ENCODE assay signal across 33 mouse cellular contexts in the genomic region with DNA sequence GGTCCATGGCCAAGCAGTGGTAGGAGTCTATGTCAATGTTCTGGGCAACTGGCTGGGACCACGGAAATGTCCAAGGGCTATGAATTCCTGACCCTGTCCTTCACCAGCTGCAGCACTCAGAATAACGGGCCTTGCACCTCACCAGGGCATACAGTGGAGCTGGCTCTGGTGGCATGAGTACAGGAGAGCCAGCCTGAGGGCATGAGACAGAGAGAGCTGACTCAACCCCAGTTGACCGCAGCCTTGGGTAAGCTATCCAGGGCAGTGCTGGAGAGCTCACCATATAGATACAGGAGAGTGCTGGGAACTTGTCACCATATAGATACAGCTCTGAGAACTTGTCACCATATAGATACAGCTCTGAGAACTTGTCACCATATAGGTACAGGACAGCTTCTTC. TPM values are rescaled to one million over a fixed set of nuclear protein-coding genes. Genes with fewer than 3 reads are reported as not detected.
DNase-seq lines count a peak whose midpoint lies in the region; ATAC-seq lines count a peak whose summit lies in the region.
"Had no signal": no experiment of that assay in that cellular context is flagged by ENCODE, and none has a peak within 500 bp of the region (broad histone marks: within the 10 kb centered on the region; RNA-seq: fewer than 3 reads in every experiment).

No protein-coding gene starts in this region.

- no peaks in the 10 kb centered on the region for H3K9me3 ChIP-seq in hindbrain, embryonic 15.5 days
- no peaks in the 10 kb centered on the region for H3K9me3 ChIP-seq in hindbrain, embryonic 10.5 days
- H3K9me3 ChIP-seq: heart, embryonic 15.5 days; liver, embryonic 13.5 days; lung, embryonic 15.5 days; midbrain, embryonic 13.5 days had no signal

- 0 out of 2 replicates have a peak, but pooled peaks have one; percentile 26 for ATAC-seq in cerebellum, adult (ENCODE audit: insufficient number of reproducible peaks, low FRiP score, low TSS enrichment)
- peak; percentile 43; the same call in 1 of the 2 replicates for ATAC-seq in hindbrain, embryonic 15.5 days (ENCODE audit: low FRiP score, low read depth)
- ATAC-seq: forebrain, postnatal 0 days; midbrain, embryonic 13.5 days; Patski had no signal

- H3K4me1 ChIP-seq in hindbrain, embryonic 15.5 days (replicated peaks) = peaks cover 11% of the 10 kb centered on the region; the same call in 1 of the 2 replicates
- no peaks in the 10 kb centered on the region for H3K4me1 ChIP-seq in hindbrain, embryonic 10.5 days (replicated peaks)
- H3K4me1 ChIP-seq: lung, embryonic 15.5 days had no signal

- no peaks in the 10 kb centered on the region for H3K27me3 ChIP-seq in hindbrain, embryonic 15.5 days
- no peaks in the 10 kb centered on the region for H3K27me3 ChIP-seq in hindbrain, embryonic 10.5 days (ENCODE audit: insufficient read depth, poor library complexity, severe bottlenecking)
- H3K27me3 ChIP-seq: heart, embryonic 15.5 days; liver, embryonic 13.5 days; lung, embryonic 15.5 days; midbrain, embryonic 13.5 days; Patski had no signal

- 88% methylated on average over 3 of the region's 3 CpGs for WGBS in hindbrain, embryonic 15.5 days
- 87% methylated on average over 3 of the region's 3 CpGs for WGBS in hindbrain, embryonic 10.5 days

- H3K4me3 ChIP-seq in hindbrain, embryonic 15.5 days = no peak overlapping the region
- no peak overlapping the region for H3K4me3 ChIP-seq in hindbrain, embryonic 10.5 days
- H3K4me3 ChIP-seq: gastrocnemius, adult 2 months; heart, embryonic 15.5 days; liver, embryonic 13.5 days; lung, embryonic 15.5 days; midbrain, embryonic 13.5 days; myocyte had no signal

- no peaks in the 10 kb centered on the region for H3K36me3 ChIP-seq in hindbrain, embryonic 15.5 days
- peaks cover 21% of the 10 kb centered on the region for H3K36me3 ChIP-seq in hindbrain, embryonic 10.5 days
- H3K36me3 ChIP-seq: heart, embryonic 15.5 days; midbrain, embryonic 13.5 days had no signal

- DNase-seq in cerebellum, postnatal 36 days = no peak
- no peak for DNase-seq in hindbrain, embryonic 10.5 days (ENCODE audit: low spot score)
- peak; percentile 47 for DNase-seq in 3T3-L1 (ENCODE audit: low read depth, low spot score)
- DNase-seq in adrenal gland, postnatal 36 days = peak; percentile 41 to 52
- DNase-seq in thymus, postnatal 14 days = no peak
- DNase-seq: cerebellum, adult 11 months; cerebellum, postnatal 10 days; embryo, embryonic 11 days; forebrain, postnatal 0 days; gastrocnemius, adult 2 months; kidney, adult 8-10 months; kidney, postnatal 25 days; liver, embryonic 13.5 days; right cerebral cortex, postnatal 25 days; thymus, adult 2 months had no signal

- no peak overlapping the region for H3K4me2 ChIP-seq in hindbrain, embryonic 15.5 days
- H3K4me2 ChIP-seq: heart, embryonic 15.5 days; liver, embryonic 13.5 days; lung, embryonic 15.5 days; midbrain, embryonic 13.5 days had no signal

- H3K27ac ChIP-seq in hindbrain, embryonic 15.5 days (replicated peaks) = no peak overlapping the region
- no peak overlapping the region for H3K27ac ChIP-seq in hindbrain, embryonic 10.5 days
- H3K27ac ChIP-seq: gastrocnemius, adult 2 months; heart, embryonic 15.5 days; liver, embryonic 13.5 days; lung, embryonic 15.5 days; macrophage; midbrain, embryonic 13.5 days had no signal

- no peak overlapping the region for H3K9ac ChIP-seq in hindbrain, embryonic 15.5 days
- H3K9ac ChIP-seq: forebrain, postnatal 0 days; heart, embryonic 15.5 days; liver, embryonic 13.5 days; lung, embryonic 15.5 days; midbrain, embryonic 13.5 days had no signal

RNA-seq across cellular contexts. Expression of gene Zfp292, which starts 23.3 kb away (rescaled TPM):
- 23.1 and 24.8 TPM in 2 replicates for polyA plus RNA-seq in hindbrain, embryonic 15.5 days (2015; fragmentation: Nextera tagmentation; extraction: Ambion mirVana)
- 21.0 and 22.8 TPM in 2 replicates for polyA plus RNA-seq in hindbrain, embryonic 10.5 days (2016; fragmentation: Nextera tagmentation; extraction: Ambion mirVana)
- 10 to 100 TPM; 17.1 to 21.3 TPM for total RNA-seq in adrenal gland, postnatal 36 days (2021)

RNA-seq across cellular contexts. Expression of gene Cga, which starts 34.2 kb away (rescaled TPM):
- polyA plus RNA-seq in hindbrain, embryonic 15.5 days (2015; fragmentation: Nextera tagmentation; extraction: Ambion mirVana) = not detected in 2 replicates
- 0.41 and 0.78 TPM in 2 replicates for polyA plus RNA-seq in hindbrain, embryonic 10.5 days (2016; fragmentation: Nextera tagmentation; extraction: Ambion mirVana)
- not detected for total RNA-seq in adrenal gland, postnatal 36 days (2021)
- total RNA-seq: forebrain, postnatal 0 days; gastrocnemius, adult 2 months; layer of hippocampus, adult 8-10 months; left cerebral cortex, postnatal 25 days had no signal
- polyA plus RNA-seq: brain, embryonic 14.5 days; forebrain, postnatal 0 days; gonadal fat pad, adult 2 months; heart, embryonic 15.5 days; hindbrain, embryonic 11.5 days; intestine, embryonic 14.5 days; lung, embryonic 15.5 days; macrophage; midbrain, embryonic 13.5 days; myocyte; neural tube, embryonic 14.5 days; Patski; spleen, adult 2 months; stomach, embryonic 14.5 days; urinary bladder, adult 2 months had no signal

Comparison
In these comparisons a context has a peak if more than half of its experiments do, and no peak if none do; other contexts are left out.
1. DNase-seq: peak in 3T3-L1 (single experiment) and adrenal gland, postnatal 36 days (2 of 2); none in cerebellum, postnatal 36 days (0 of 2), hindbrain, embryonic 10.5 days (single experiment) and thymus, postnatal 14 days (single experiment).